Mouse (Mus musculus) kidney, postnatal 0 days (tissue): Measurements from ENCODE around the gene 1110012L19Rik. TPM values are rescaled to one million over a fixed set of nuclear protein-coding genes. Genes with fewer than 3 reads are reported as not detected.
"Not testable (repeated sequence)": the region's sequence is repeated elsewhere in the genome, so short reads cannot be mapped to it uniquely, and the experiment has no call there.

Experiments used
- ATAC-seq: fragments of 200-750 bp; cut with Nextera tagmentation; replicated peaks from 2 replicates; pipeline ENCODE4 v1.8.0; 2017; ENCODE audit warnings: low read depth, moderate number of reproducible peaks, moderate TSS enrichment, moderate library complexity; ENCODE audit not compliant: low FRiP score
- DNase-seq: peaks from one replicate; pipeline ENCODE4 v3.0.0-alpha.2; 2016; ENCODE audit warnings: low spot score
- H3K27ac ChIP-seq: fragments of 300-500 bp; sonication (generic); 2 replicates; pipeline ENCODE4 v1.5.1; 2014; ENCODE audit warnings: mild to moderate bottlenecking
- H3K27me3 ChIP-seq: fragments of 300-500 bp; sonication (generic); 2 replicates; pipeline ENCODE4 v1.6.1; 2014; ENCODE audit warnings: low read length, mixed read lengths; ENCODE audit not compliant: insufficient read depth
- H3K36me3 ChIP-seq: fragments of 300-500 bp; sonication (generic); 2 replicates; pipeline ENCODE4 v1.6.1; 2014; ENCODE audit warnings: low read length, mixed read lengths; ENCODE audit not compliant: insufficient read depth
- H3K4me1 ChIP-seq: fragments of 300-500 bp; sonication (generic); replicated peaks from 2 replicates; pipeline ENCODE4 v1.6.1; 2014; ENCODE audit warnings: antibody characterized with exemption, low read length, mixed read lengths; ENCODE audit not compliant: insufficient read depth
- H3K4me2 ChIP-seq: fragments of 300-500 bp; sonication (generic); 2 replicates; pipeline ENCODE4 v1.6.1; 2014; ENCODE audit warnings: mild to moderate bottlenecking, low read length, moderate library complexity, mixed read lengths
- H3K4me3 ChIP-seq: fragments of 300-500 bp; sonication (generic); replicated peaks from 2 replicates; pipeline ENCODE4 v1.5.1; 2014; ENCODE audit warnings: low read depth, low read length
- H3K9ac ChIP-seq: fragments of 300-500 bp; sonication (generic); 2 replicates; pipeline ENCODE4 v1.6.1; 2014; ENCODE audit warnings: low read depth, low read length
- H3K9me3 ChIP-seq: fragments of 300-500 bp; sonication (generic); replicated peaks from 2 replicates; pipeline ENCODE4 v1.6.1; 2016; ENCODE audit warnings: low read length, inconsistent platforms, mixed read lengths
- CTCF ChIP-seq: IDR thresholded peaks from 2 replicates; pipeline ENCODE4 v1.5.1; 2016; ENCODE audit warnings: antibody characterized with exemption, low read depth, mild to moderate bottlenecking, moderate library complexity
- WGBS: fragments of 180-500 bp; shearing (Covaris S2); extraction: QIAGEN DNeasy Blood & Tissue Kit; methylation state at CpG from one replicate; pipeline ENCODE4 v1.1.7; 2014; 5-methylcytosine and 5-hydroxymethylcytosine counted together
- polyA plus RNA-seq: library from polyadenylated mRNA; unstranded; fragments of >200 nt; fragmentation: Nextera tagmentation; extraction: Ambion mirVana; gene quantifications from 2 replicates; pipeline ENCODE4 v1.2.1, GENCODE M21; 2015

The 1110012L19Rik gene
- polyA plus RNA-seq, 1 experiment from 2014 or later, result 42.2 TPM

- not testable (repeated sequence) for H3K27ac ChIP-seq, H3K4me3 ChIP-seq, H3K4me2 ChIP-seq, H3K36me3 ChIP-seq, DNase-seq, H3K9ac ChIP-seq, H3K9me3 ChIP-seq, H3K4me1 ChIP-seq, H3K27me3 ChIP-seq
- peak; percentile 30; the same call in 1 of the 2 replicates for TF ChIP-seq CTCF
- 58% methylated on average over 4 of the region's 6 CpGs for WGBS
- ATAC-seq, result peak; percentile 25; the same call in 1 of the 2 replicates
These were observed 11.1 kb upstream of the 1110012L19Rik start for GRCm38 (mm10) chrX:70374469-70375110.

DNA sequence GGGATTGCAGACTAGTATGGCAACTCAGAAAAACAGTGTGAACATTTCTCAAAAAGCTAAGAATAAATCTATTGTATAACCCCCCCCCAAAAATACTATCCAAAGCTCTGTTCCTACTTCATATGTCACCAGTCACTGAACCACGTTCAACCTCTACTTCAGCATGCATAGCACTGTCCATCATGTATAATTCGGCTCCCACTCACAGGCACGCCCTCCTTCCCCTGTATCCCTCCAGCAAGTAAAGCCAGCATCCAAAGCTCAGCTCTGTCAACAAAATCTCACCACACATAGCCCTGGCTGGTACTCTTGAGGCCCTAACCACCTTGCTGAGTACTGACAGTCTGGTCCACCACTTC is 781 bp upstream of the 1110012L19Rik start:
- peak overlapping the region; percentile 90; the same call in 1 of the 2 replicates for H3K27ac ChIP-seq
- H3K4me2 ChIP-seq, result peak overlapping the region; percentile 51
- H3K4me3 ChIP-seq, result peak overlapping the region; percentile 45
- no peaks in the 10 kb centered on the region for H3K4me1 ChIP-seq
- no peaks in the 10 kb centered on the region for H3K9me3 ChIP-seq
- 49% methylated on average over 3 of the region's 3 CpGs for whole genome bisulfite sequencing
- no peaks in the 10 kb centered on the region for H3K27me3 ChIP-seq
- no peaks in the 10 kb centered on the region for H3K36me3 ChIP-seq
- ATAC-seq (no peak), DNase-seq (no peak)
- no peak overlapping the region; the same call in 1 of the 2 replicates for H3K9ac ChIP-seq
- TF ChIP-seq CTCF, result no peak

- ATAC-seq (peak; percentile 59), DNase-seq (no peak)
- H3K9ac ChIP-seq, result peak overlapping the region; percentile 55
- H3K9me3 ChIP-seq, result no peaks in the 10 kb centered on the region
- peak overlapping the region; percentile 51 for H3K4me2 ChIP-seq
- 28% methylated on average over 11 of the region's 11 CpGs for WGBS
- peak overlapping the region; percentile 90 for H3K27ac ChIP-seq
- no peaks in the 10 kb centered on the region for H3K4me1 ChIP-seq
- peak overlapping the region; percentile 45 for H3K4me3 ChIP-seq
- H3K36me3 ChIP-seq, result no peaks in the 10 kb centered on the region
- no peak for TF ChIP-seq CTCF
- H3K27me3 ChIP-seq, result no peaks in the 10 kb centered on the region
These were observed 280 bp downstream of the 1110012L19Rik start for GRCm38 (mm10) chrX:70385962-70386351.

DNA sequence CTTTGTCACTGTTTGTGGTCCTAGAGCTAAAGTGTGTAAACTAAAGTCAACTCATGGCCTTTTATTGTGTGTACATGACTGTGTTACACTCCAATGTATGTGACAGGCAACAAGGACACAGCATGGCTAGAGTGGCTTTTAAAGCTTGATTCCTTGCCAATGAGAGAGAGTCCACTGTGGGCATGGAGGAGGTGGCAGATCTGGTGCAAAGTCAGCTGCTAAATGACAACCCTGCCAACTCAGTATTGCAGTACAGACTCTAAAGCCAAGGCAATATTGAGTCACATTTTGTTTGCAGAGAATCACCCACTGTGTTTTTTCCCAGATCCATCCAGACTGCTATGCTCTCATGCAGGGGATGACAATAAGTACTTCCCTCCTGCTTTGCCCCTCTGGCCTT is 7.0 kb downstream of the 1110012L19Rik start:
- not testable (repeated sequence) for H3K9me3 ChIP-seq, H3K4me2 ChIP-seq, H3K4me3 ChIP-seq, H3K4me1 ChIP-seq, ATAC-seq, H3K36me3 ChIP-seq, H3K27me3 ChIP-seq, DNase-seq, H3K27ac ChIP-seq, H3K9ac ChIP-seq

GRCm38 (mm10) chrX:70425473-70425872 is 39.8 kb downstream of the 1110012L19Rik start:
- H3K4me3 ChIP-seq, H3K27ac ChIP-seq, DNase-seq, H3K27me3 ChIP-seq, H3K4me1 ChIP-seq, H3K9me3 ChIP-seq, H3K9ac ChIP-seq, H3K36me3 ChIP-seq, ATAC-seq, H3K4me2 ChIP-seq: not testable (repeated sequence)
- WGBS, result 69% methylated on average over 3 of the region's 3 CpGs

Other genes starting within 250 kb of the 1110012L19Rik start
- gene Ids, start 20.8 kb upstream of the 1110012L19Rik start, polyA plus RNA-seq, result 4.3 and 4.4 TPM in 2 replicates
- 44.5 and 46.9 TPM in 2 replicates for gene Tmem185a, start 91.3 kb downstream of the 1110012L19Rik start, polyA plus RNA-seq